Mouse (Mus musculus) ES-CJ7 (cell line): Measurements from ENCODE around the gene Cfd.

Source experiments
- DNase-seq: peaks from one replicate; pipeline ENCODE4 v3.0.0; 2011; ENCODE audit warnings: low read depth, low spot score

Gene Cfd

GRCm38 (mm10) chr10:79918231-79919078 is 27.8 kb downstream of the Cfd start:
- DNase-seq: no peak

GRCm38 (mm10) chr10:79919251-79919849 is 28.7 kb downstream of the Cfd start:
- DNase-seq: peak; percentile 43

GRCm38 (mm10) chr10:79920056-79920890 is 29.6 kb downstream of the Cfd start:
- DNase-seq: peak; percentile 31

- peak; percentile 33 for DNase-seq
Measured at GRCm38 (mm10) chr10:79920958-79921535, 30.4 kb downstream of the Cfd start, which contains the start of gene R3hdm4. R3hdm4 (minus strand) TSS chr10:79921208.

- peak; percentile 32 for DNase-seq
Measured at GRCm38 (mm10) chr10:79921572-79921971, 30.9 kb downstream of the Cfd start.

GRCm38 (mm10) chr10:79924998-79925784 is 34.5 kb downstream of the Cfd start:
- DNase-seq: peak; percentile 84

- no peak for DNase-seq
Measured at GRCm38 (mm10) chr10:79925785-79926490, 35.3 kb downstream of the Cfd start.

- peak; percentile 96 for DNase-seq
Measured at GRCm38 (mm10) chr10:79926491-79927323, 36.1 kb downstream of the Cfd start, which contains the start of gene Arid3a. Arid3a (plus strand) TSS chr10:79927043.

GRCm38 (mm10) chr10:79927324-79928029 is 36.8 kb downstream of the Cfd start:
- DNase-seq: peak; percentile 39

GRCm38 (mm10) chr10:79928030-79928694 is 37.5 kb downstream of the Cfd start:
- DNase-seq: no peak

GRCm38 (mm10) chr10:79928907-79929701 is 38.5 kb downstream of the Cfd start:
- DNase-seq: no peak

GRCm38 (mm10) chr10:79929967-79930825 is 39.5 kb downstream of the Cfd start:
- DNase-seq: no peak

- DNase-seq: no peak
Measured at GRCm38 (mm10) chr10:79930826-79931186, 40.2 kb downstream of the Cfd start.

GRCm38 (mm10) chr10:79931797-79932196 is 41.1 kb downstream of the Cfd start:
- no peak for DNase-seq

- no peak for DNase-seq
Measured at GRCm38 (mm10) chr10:79932736-79933135, 42.1 kb downstream of the Cfd start.

- no peak for DNase-seq
Measured at GRCm38 (mm10) chr10:79933145-79933679, 42.6 kb downstream of the Cfd start.
